Mouse (Mus musculus) intestine, postnatal 0 days (tissue): ENCODE data around the gene Pole2. TPM values are rescaled to one million over a fixed set of nuclear protein-coding genes. Genes with fewer than 3 reads are reported as not detected.

Source experiments
- ATAC-seq: fragments of 200-750 bp; cut with Nextera tagmentation; 2 replicates; pipeline ENCODE4 v1.8.0; 2017; ENCODE audit warnings: mild to moderate bottlenecking, moderate TSS enrichment, moderate library complexity
- H3K27ac ChIP-seq: fragments of 300-500 bp; sonication (generic); 2 replicates; pipeline ENCODE4 v1.5.1; 2014; ENCODE audit warnings: mild to moderate bottlenecking, low read depth, low read length, moderate library complexity
- H3K27me3 ChIP-seq: fragments of 300-500 bp; sonication (generic); replicated peaks from 2 replicates; pipeline ENCODE4 v1.6.1; 2014; ENCODE audit warnings: low read length, mixed read lengths; ENCODE audit not compliant: control insufficient read depth, insufficient read depth
- H3K36me3 ChIP-seq: fragments of 300-500 bp; sonication (generic); 2 replicates; pipeline ENCODE4 v1.6.1; 2014; ENCODE audit warnings: mild to moderate bottlenecking, moderate library complexity; ENCODE audit not compliant: control insufficient read depth, insufficient read depth
- H3K4me1 ChIP-seq: fragments of 300-500 bp; sonication (generic); replicated peaks from 2 replicates; pipeline ENCODE4 v1.6.1; 2014; ENCODE audit warnings: antibody characterized with exemption, low read length, mixed read lengths; ENCODE audit not compliant: control insufficient read depth, insufficient read depth
- H3K4me2 ChIP-seq: fragments of 300-500 bp; sonication (generic); replicated peaks from 2 replicates; pipeline ENCODE4 v1.6.1; 2014; ENCODE audit warnings: low read depth, mild to moderate bottlenecking, moderate library complexity
- H3K4me3 ChIP-seq: fragments of 300-500 bp; sonication (generic); 2 replicates; pipeline ENCODE4 v1.5.1; 2014; ENCODE audit warnings: low read depth, low read length
- H3K9ac ChIP-seq: fragments of 300-500 bp; sonication (generic); 2 replicates; pipeline ENCODE4 v1.6.1; 2014; ENCODE audit warnings: mild to moderate bottlenecking, low read depth, low read length
- H3K9me3 ChIP-seq: fragments of 300-500 bp; sonication (generic); 2 replicates; pipeline ENCODE4 v1.6.1; 2016; ENCODE audit warnings: mixed run types; ENCODE audit not compliant: control insufficient read depth
- CTCF ChIP-seq: sonication (generic); IDR thresholded peaks from 2 replicates; pipeline ENCODE4 v1.5.1; 2016; ENCODE audit warnings: low read depth, mild to moderate bottlenecking, control low read depth, antibody characterized with exemption, moderate library complexity
- WGBS: fragments of 180-500 bp; shearing (Covaris S2); extraction: QIAGEN DNeasy Blood & Tissue Kit; methylation state at CpG from one replicate; pipeline ENCODE4 v1.1.7; 2014; 5-methylcytosine and 5-hydroxymethylcytosine counted together
- polyA plus RNA-seq: library from polyadenylated mRNA; unstranded; fragments of >200 nt; fragmentation: Nextera tagmentation; extraction: Ambion mirVana; gene quantifications from 2 replicates; pipeline ENCODE4 v1.2.1, GENCODE M21; 2015

Gene Pole2
- polyA plus RNA-seq, 1 experiment from 2014 or later, result 5.4 TPM

- Histone ChIP-seq H3K27me3 (no peaks in the 10 kb centered on the region), H3K4me3 (no peak within 1 kb of the TSS), H3K27ac (no peak within 1 kb of the TSS), H3K4me1 (no peaks in the 10 kb centered on the region), H3K36me3 (peaks cover 20% of the 10 kb centered on the region; the same call in 1 of the 2 replicates), H3K4me2 (no peak within 1 kb of the TSS), H3K9ac (no peak within 1 kb of the TSS), H3K9me3 (no peaks in the 10 kb centered on the region)
- no peak for ATAC-seq
- TF ChIP-seq CTCF, result no peak
- WGBS, result 73% methylated on average over 16 of the region's 16 CpGs
These were observed 23.8 kb downstream of the Pole2 start, which contains the start of gene Gm49384 for GRCm38 (mm10) chr12:69204052-69204833. TSS of gene Gm49384 (minus strand) at chr12:69204267.

GRCm38 (mm10) chr12:69198985-69199384 lies 29.0 kb downstream of the Pole2 start:
- H3K27me3 ChIP-seq, result no peaks in the 10 kb centered on the region
- H3K9me3 ChIP-seq, result no peaks in the 10 kb centered on the region
- peak overlapping the region; percentile 93; the same call in 1 of the 2 replicates for H3K4me2 ChIP-seq
- H3K4me1 ChIP-seq, result no peaks in the 10 kb centered on the region; the same call in 1 of the 2 replicates
- 0 out of 2 replicates have a peak overlapping the region, but pooled peaks have one; percentile 96 for H3K4me3 ChIP-seq
- H3K27ac ChIP-seq, result no peak overlapping the region
- no peak for TF ChIP-seq CTCF
- peak; percentile 61 for ATAC-seq
- peaks cover 15% of the 10 kb centered on the region; the same call in 1 of the 2 replicates for H3K36me3 ChIP-seq
- no peak overlapping the region for H3K9ac ChIP-seq

- Histone ChIP-seq H3K9ac (peak within 1 kb of the TSS; percentile 83), H3K27me3 (no peaks in the 10 kb centered on the region), H3K9me3 (no peaks in the 10 kb centered on the region), H3K4me1 (no peaks in the 10 kb centered on the region; the same call in 1 of the 2 replicates), H3K27ac (peak within 1 kb of the TSS; percentile 89), H3K36me3 (peaks cover 15% of the 10 kb centered on the region; the same call in 1 of the 2 replicates), H3K4me3 (peak within 1 kb of the TSS; percentile 96), H3K4me2 (peak within 1 kb of the TSS; percentile 93)
- WGBS, result 1% methylated on average over 18 of the region's 18 CpGs
- TF ChIP-seq CTCF, result no peak
- peak; percentile 31; the same call in 1 of the 2 replicates for ATAC-seq
These were observed 29.8 kb downstream of the Pole2 start, which contains the start of gene Dnaaf2 for GRCm38 (mm10) chr12:69198164-69198535. TSS of gene Dnaaf2 (minus strand) at chr12:69198429.

GRCm38 (mm10) chr12:69197378-69198163 lies 30.4 kb downstream of the Pole2 start:
- no peaks in the 10 kb centered on the region for H3K9me3 ChIP-seq
- peak overlapping the region; percentile 89 for H3K27ac ChIP-seq
- H3K9ac ChIP-seq, result peak overlapping the region; percentile 83
- H3K4me1 ChIP-seq, result no peaks in the 10 kb centered on the region; the same call in 1 of the 2 replicates
- H3K27me3 ChIP-seq, result no peaks in the 10 kb centered on the region
- H3K36me3 ChIP-seq, result peaks cover 15% of the 10 kb centered on the region; the same call in 1 of the 2 replicates
- under 1% methylated on average over 94 of the region's 94 CpGs for WGBS
- ATAC-seq, result peak; percentile 77
- peak overlapping the region; percentile 96 for H3K4me3 ChIP-seq
- peak overlapping the region; percentile 93 for H3K4me2 ChIP-seq
- TF ChIP-seq CTCF, result peak; percentile 21; the same call in 1 of the 2 replicates

- WGBS, result under 1% methylated on average over 75 of the region's 75 CpGs
- Histone ChIP-seq H3K4me3 (peak within 1 kb of the TSS; percentile 96), H3K36me3 (peaks cover 12% of the 10 kb centered on the region; the same call in 1 of the 2 replicates)
These were observed 31.3 kb downstream of the Pole2 start, which contains the start of gene Gm49383 for GRCm38 (mm10) chr12:69196444-69197377. TSS of gene Gm49383 (minus strand) at chr12:69197104.

More at GRCm38 (mm10) chr12:69196444-69197377, 31.3 kb downstream of the Pole2 start, which contains the start of gene Gm49383:
- Histone ChIP-seq H3K4me1 (no peaks in the 10 kb centered on the region; the same call in 1 of the 2 replicates), H3K9me3 (no peaks in the 10 kb centered on the region), H3K4me2 (peak within 1 kb of the TSS; percentile 93), H3K27ac (peak within 1 kb of the TSS; percentile 89), H3K9ac (peak within 1 kb of the TSS; percentile 83), H3K27me3 (no peaks in the 10 kb centered on the region)
- TF ChIP-seq CTCF, result no peak
- ATAC-seq, result peak; percentile 59
